Mouse (Mus musculus): ENCODE measurements at regions not wholly inside any gene's neighbourhood (a gene's known extent, or its start where the extent isn't known, plus 50 kb on each side); places are given as distances from the start of the nearest gene placed in this dataset.

DNA sequence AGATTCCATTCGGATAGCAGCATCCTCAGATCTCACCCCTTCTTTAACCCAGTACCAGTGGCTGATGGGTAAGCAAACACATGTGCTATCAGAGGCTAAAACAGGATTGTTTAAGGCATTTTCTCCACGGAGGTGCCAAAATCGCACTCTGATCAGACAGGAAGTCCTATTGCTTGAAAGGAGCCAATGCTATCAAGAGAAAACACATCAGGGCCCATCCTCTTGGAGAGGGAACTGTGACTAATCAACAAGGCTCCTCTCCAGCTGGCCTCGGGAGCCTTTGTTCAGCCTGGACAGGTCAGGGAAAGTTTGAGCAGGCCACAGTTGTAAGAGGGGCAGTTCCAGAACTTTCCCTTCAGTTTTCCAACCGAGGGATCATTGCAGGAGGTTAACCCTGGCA lies 57.4 kb upstream of the Lmo2 start:
- no peak for TF ChIP-seq EP300 (IDR thresholded peaks at IDR 0.05; ENCODE audit: low read depth)
- no peak for TF ChIP-seq CTCF (IDR thresholded peaks at IDR 0.05; ENCODE audit: low read depth)
- no peak overlapping the region for H3K9ac ChIP-seq (replicated peaks; ENCODE audit: low read depth, low read length)
- no peaks in the 10 kb centered on the region; the same call in 1 of the 2 replicates for H3K27me3 ChIP-seq (ENCODE audit: control insufficient read depth, insufficient read depth, low read length)
- 59% methylated on average over 5 of the region's 5 CpGs for WGBS
- no peak overlapping the region for H3K4me2 ChIP-seq (ENCODE audit: low read depth, low read length)
- no peak overlapping the region for H3K4me3 ChIP-seq (ENCODE audit: low read depth, low read length)
- H3K27ac ChIP-seq (ENCODE audit: low read depth), result no peak overlapping the region
- peaks cover 29% of the 10 kb centered on the region for H3K4me1 ChIP-seq (ENCODE audit: control insufficient read depth, insufficient read depth)
- DNase-seq (ENCODE audit: low spot score), result peak; percentile 31
- H3K9me3 ChIP-seq (replicated peaks; ENCODE audit: control insufficient read depth, low read length), result no peaks in the 10 kb centered on the region
- peak; percentile 37; the same call in 1 of the 2 replicates for ATAC-seq (ENCODE audit: insufficient read depth, low read depth)
- H3K36me3 ChIP-seq (replicated peaks; ENCODE audit: control insufficient read depth, insufficient read depth, low read length), result no peaks in the 10 kb centered on the region

DNA sequence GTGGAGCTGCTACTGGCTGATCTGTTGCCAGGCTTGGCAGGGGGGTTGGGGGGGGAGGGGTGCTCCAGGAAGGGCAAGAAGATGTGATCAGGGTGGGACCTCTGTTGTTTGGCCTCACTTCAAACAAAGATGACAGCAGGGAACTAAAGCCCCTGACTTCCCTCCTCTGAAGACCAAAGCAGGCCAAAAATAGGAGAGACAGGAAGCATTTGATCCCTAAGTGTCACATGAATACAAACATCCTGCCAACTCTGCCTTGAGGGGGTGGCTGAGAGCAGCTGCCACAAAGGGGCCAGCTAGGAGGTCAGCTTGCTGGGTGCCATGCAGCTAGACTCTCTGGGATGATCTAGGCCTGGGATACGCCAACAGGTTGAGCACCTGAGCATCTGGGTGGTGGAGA lies 56.3 kb upstream of the Lmo2 start:
- TF ChIP-seq EP300 (IDR thresholded peaks at IDR 0.05; ENCODE audit: low read depth), result 0 out of 2 replicates have a peak, but pooled peaks have one; percentile 25
- TF ChIP-seq CTCF (IDR thresholded peaks at IDR 0.05; ENCODE audit: low read depth), result no peak
- H3K4me3 ChIP-seq (ENCODE audit: low read depth, low read length), result no peak overlapping the region
- H3K9ac ChIP-seq (replicated peaks; ENCODE audit: low read depth, low read length), result no peak overlapping the region
- DNase-seq (ENCODE audit: low spot score) (peak; percentile 39), ATAC-seq (ENCODE audit: insufficient read depth, low read depth) (peak; percentile 31; the same call in 1 of the 2 replicates)
- no peak overlapping the region for H3K27ac ChIP-seq (ENCODE audit: low read depth)
- no peak overlapping the region for H3K4me2 ChIP-seq (ENCODE audit: low read depth, low read length)
- H3K9me3 ChIP-seq (replicated peaks; ENCODE audit: control insufficient read depth, low read length), result no peaks in the 10 kb centered on the region
- peaks cover 24% of the 10 kb centered on the region for H3K4me1 ChIP-seq (ENCODE audit: control insufficient read depth, insufficient read depth)
- 100% methylated on average over 1 of the region's 1 CpGs for WGBS
- no peaks in the 10 kb centered on the region for H3K36me3 ChIP-seq (replicated peaks; ENCODE audit: control insufficient read depth, insufficient read depth, low read length)
- H3K27me3 ChIP-seq (ENCODE audit: control insufficient read depth, insufficient read depth, low read length), result peaks cover 3% of the 10 kb centered on the region; the same call in 1 of the 2 replicates

DNA sequence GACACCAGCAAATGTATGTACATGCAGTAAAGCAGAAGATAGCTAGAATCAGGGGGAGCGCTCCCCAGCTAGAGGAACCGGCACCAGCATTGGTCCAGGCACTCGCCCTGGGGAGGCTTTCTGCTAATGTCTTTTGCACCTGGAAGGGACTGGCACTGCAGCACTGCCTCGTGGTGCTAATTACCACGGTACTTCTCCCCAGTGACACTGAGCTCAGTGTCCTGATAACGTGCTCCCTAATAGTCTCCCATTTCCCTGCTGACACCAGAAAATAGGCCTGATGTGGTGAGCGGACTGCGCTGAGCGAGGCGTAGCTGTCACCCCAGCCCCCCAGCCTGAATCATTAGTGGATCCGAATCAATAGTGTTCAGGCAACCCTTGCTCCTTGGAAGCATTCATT lies 55.0 kb upstream of the Lmo2 start:
- 64% methylated on average over 11 of the region's 11 CpGs for WGBS
- H3K36me3 ChIP-seq (replicated peaks; ENCODE audit: control insufficient read depth, insufficient read depth, low read length), result no peaks in the 10 kb centered on the region
- DNase-seq (ENCODE audit: low spot score), result no peak
- no peaks in the 10 kb centered on the region for H3K9me3 ChIP-seq (replicated peaks; ENCODE audit: control insufficient read depth, low read length)
- ATAC-seq (ENCODE audit: insufficient read depth, low read depth), result no peak
- peaks cover 17% of the 10 kb centered on the region for H3K4me1 ChIP-seq (ENCODE audit: control insufficient read depth, insufficient read depth)
- H3K27me3 ChIP-seq (ENCODE audit: control insufficient read depth, insufficient read depth, low read length), result peaks cover 3% of the 10 kb centered on the region; the same call in 1 of the 2 replicates
- no peak for TF ChIP-seq CTCF (IDR thresholded peaks at IDR 0.05; ENCODE audit: low read depth)
- no peak for TF ChIP-seq EP300 (IDR thresholded peaks at IDR 0.05; ENCODE audit: low read depth)
- H3K27ac ChIP-seq (ENCODE audit: low read depth), result no peak overlapping the region
- no peak overlapping the region for H3K4me2 ChIP-seq (ENCODE audit: low read depth, low read length)
- no peak overlapping the region for H3K9ac ChIP-seq (replicated peaks; ENCODE audit: low read depth, low read length)
- H3K4me3 ChIP-seq (ENCODE audit: low read depth, low read length), result no peak overlapping the region

DNA sequence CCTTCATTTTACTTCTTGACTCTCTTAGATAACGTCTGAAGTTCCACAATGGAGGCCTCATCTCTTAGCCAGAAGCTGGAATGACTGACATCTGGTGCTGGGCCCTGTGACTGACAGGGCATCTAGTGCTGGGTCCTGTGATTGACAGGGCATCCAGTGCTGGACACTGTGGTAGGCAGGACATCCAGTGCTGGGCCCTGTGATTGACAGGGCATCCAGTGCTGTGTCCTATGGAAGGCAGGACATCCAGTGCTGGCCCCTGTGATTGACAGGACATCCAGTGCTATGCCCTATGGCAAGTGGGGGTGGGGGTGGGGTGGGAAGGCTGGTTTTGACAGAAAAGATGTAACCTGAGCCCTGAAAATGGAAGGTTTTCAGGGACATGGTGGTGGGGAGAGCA lies 52.1 kb upstream of the Lmo2 start:
- TF ChIP-seq EP300 (IDR thresholded peaks at IDR 0.05; ENCODE audit: low read depth), result no peak
- TF ChIP-seq CTCF (IDR thresholded peaks at IDR 0.05; ENCODE audit: low read depth), result no peak
- DNase-seq (ENCODE audit: low spot score), result no peak
- Histone ChIP-seq H3K9me3 (replicated peaks; ENCODE audit: control insufficient read depth, low read length) (no peaks in the 10 kb centered on the region), H3K27me3 (ENCODE audit: control insufficient read depth, insufficient read depth, low read length) (peaks cover 3% of the 10 kb centered on the region; the same call in 1 of the 2 replicates), H3K27ac (ENCODE audit: low read depth) (no peak overlapping the region), H3K4me1 (ENCODE audit: control insufficient read depth, insufficient read depth) (peaks cover 12% of the 10 kb centered on the region), H3K36me3 (replicated peaks; ENCODE audit: control insufficient read depth, insufficient read depth, low read length) (no peaks in the 10 kb centered on the region), H3K4me2 (ENCODE audit: low read depth, low read length) (no peak overlapping the region), H3K9ac (replicated peaks; ENCODE audit: low read depth, low read length) (no peak overlapping the region), H3K4me3 (ENCODE audit: low read depth, low read length) (no peak overlapping the region)
- ATAC-seq (ENCODE audit: insufficient read depth, low read depth), result no peak
- 65% methylated on average over 1 of the region's 1 CpGs for WGBS

DNA sequence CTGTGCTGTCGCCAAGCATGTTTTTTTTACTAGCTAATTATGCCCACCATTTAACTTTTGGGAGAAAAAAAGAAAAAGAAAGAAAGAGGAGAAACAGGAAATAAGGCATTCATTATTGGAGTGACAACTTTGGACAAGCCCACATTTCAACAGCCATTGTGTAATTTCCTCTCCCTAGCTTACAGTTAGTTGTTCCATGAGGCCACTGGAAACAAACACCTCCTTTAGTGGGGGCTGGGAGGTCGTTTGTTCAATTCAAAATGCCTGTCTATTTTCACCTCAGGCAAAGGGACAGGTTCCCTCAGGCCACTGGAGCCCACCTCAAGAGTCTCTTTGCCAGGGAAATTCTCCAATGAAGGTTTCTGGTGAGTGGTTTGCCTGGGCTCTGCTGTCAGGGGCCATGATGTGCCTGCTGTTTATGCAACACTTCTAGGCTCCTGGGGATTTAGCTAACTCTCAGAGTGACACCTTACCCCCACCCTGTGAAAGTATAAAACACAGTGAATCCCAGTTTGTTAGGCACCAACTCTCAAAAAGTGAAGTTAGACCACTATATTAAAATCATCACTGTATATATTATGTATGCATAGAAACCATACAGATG lies 51.1 kb upstream of the Lmo2 start:
- no peak overlapping the region for H3K4me2 ChIP-seq (ENCODE audit: low read depth, low read length)
- H3K36me3 ChIP-seq (replicated peaks; ENCODE audit: control insufficient read depth, insufficient read depth, low read length), result no peaks in the 10 kb centered on the region
- TF ChIP-seq CTCF (IDR thresholded peaks at IDR 0.05; ENCODE audit: low read depth), result no peak
- no peak for TF ChIP-seq EP300 (IDR thresholded peaks at IDR 0.05; ENCODE audit: low read depth)
- peaks cover 3% of the 10 kb centered on the region for H3K4me1 ChIP-seq (ENCODE audit: control insufficient read depth, insufficient read depth)
- H3K9ac ChIP-seq (replicated peaks; ENCODE audit: low read depth, low read length), result no peak overlapping the region
- H3K9me3 ChIP-seq (replicated peaks; ENCODE audit: control insufficient read depth, low read length), result no peaks in the 10 kb centered on the region
- peak overlapping the region; percentile 55; the same call in 1 of the 2 replicates for H3K27ac ChIP-seq (ENCODE audit: low read depth)
- no peak for ATAC-seq (ENCODE audit: insufficient read depth, low read depth)
- peak; percentile 49 for DNase-seq (ENCODE audit: low spot score)
- 29% methylated on average over 2 of the region's 2 CpGs for WGBS
- H3K27me3 ChIP-seq (ENCODE audit: control insufficient read depth, insufficient read depth, low read length), result peaks cover 3% of the 10 kb centered on the region; the same call in 1 of the 2 replicates
- H3K4me3 ChIP-seq (ENCODE audit: low read depth, low read length), result no peak overlapping the region
